Mouse (Mus musculus): ENCODE measurements around the gene Bace1.

DNA sequence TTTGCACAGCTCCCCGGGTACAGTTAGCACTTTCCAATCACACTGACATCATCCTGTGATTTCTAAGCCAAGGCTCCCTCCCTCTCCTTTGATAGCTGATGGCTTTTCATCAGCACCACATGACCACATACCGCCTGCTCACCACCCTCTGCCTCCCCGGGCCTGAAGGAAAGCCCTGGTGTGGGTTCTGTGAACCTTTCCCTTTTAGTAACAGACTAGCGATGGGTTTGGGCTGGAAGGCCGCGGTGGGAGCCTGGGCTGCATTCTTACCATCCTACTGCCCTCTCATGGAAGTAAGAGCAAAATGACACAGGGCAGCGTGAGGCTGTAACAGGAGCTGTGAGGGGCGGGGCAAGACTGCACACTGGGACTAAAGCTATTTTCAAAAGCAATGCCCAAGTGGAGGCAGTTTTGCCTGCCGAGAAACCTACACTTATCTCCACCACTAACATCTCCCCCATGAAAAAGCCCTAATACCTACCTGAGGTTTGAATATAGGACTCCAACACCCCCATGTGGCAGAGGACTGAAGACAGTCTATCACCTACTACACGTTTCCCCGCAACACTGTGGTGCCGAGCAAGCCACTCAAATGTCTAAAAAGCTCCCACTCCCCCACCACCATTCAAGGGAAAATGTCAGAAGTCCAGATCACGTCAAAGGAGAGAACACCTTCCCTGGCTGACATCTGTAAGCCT is 39.8 kb upstream of the Bace1 start:
- TF ChIP-seq POLR2A (IDR thresholded peaks at IDR 0.05; ENCODE audit: low read depth, low read length) (no peak), CTCF (IDR thresholded peaks at IDR 0.05; ENCODE audit: extremely low read depth, insufficient read depth, insufficient read length, insufficient replicate concordance) (no peak)
